Mouse (Mus musculus) thymus, adult 18-20 months (tissue): ENCODE measurements around the gene Styk1.

Source experiments
- DNase-seq, 2 experiments: peaks; one replicate each; pipeline ENCODE4 v3.0.0; 2022; ENCODE audit warnings: mixed read lengths in 2 of 2

The Styk1 gene

DNA sequence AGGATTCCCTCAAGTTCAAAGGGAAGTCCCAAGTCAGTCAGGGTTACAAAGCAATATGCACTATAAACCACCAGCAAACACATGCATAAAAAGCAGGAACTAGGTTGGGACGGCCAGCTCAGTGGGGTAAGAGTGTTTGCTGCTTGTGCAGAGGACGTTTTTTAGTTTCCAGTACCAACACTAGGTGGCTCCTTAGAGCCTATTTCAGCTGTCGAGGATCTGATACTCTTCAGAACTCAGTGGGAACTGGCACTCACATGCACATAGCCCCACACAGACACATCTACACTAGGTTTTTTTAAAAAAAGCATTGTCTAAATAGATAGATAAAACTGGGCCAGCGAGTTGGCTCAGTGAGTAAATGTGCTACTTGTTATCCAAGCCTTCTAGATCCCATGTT lies 13.7 kb upstream of the Styk1 start:
- DNase-seq: no peak

DNA sequence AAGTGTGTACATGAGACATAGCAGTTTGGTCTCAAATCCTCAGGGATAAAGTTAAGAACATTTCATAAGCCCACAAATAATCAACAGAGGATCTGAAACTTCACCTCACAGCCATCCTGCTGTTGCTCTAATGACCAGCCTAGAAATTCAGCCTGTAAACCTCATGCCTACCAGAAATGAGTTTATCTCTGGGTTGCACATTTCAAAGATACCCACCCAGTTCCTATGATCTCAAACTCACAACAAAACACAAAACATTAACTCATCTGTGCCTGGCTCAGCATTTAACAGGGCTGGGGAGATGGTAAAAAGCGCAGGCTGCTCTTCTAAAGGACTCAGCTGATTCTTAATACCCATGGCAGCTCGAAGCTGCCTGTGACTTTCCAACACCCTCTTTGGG lies 11.0 kb upstream of the Styk1 start:
- no peak for DNase-seq

DNA sequence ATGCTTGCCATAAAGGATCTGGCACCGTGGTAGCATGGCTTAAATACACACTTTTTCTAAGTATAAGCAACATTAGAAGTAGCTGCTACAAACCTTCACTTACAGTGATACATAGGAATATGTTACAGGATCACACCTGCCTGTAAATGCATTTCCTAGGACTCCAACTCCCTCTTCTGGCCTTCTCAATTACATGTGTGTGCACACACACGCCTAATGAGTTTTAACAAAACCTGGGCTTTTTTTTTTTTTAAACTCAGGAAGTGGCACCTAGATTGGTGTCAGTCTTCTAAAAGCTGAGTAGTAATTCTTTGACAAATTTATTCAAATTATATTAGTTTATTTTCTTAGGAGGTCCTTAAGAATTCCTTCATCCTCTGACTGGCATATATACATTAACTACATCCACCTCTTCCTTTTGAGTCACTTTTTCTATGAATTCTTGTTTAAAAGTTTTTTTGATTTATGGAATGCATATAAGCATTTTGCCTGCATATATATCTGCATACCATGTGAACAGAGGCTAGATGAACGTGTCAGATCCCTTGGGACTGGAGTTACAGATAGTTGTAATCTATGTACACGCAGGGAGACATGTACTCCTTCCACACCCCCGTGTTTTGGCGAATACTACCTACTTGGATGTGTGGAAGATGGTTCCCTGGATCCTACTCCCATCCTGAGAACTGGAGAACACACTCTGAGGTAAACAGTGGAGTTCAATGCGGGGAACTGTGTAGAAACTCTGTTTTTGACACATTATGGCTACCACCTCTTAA lies 9.8 kb upstream of the Styk1 start:
- DNase-seq: no peak

DNA sequence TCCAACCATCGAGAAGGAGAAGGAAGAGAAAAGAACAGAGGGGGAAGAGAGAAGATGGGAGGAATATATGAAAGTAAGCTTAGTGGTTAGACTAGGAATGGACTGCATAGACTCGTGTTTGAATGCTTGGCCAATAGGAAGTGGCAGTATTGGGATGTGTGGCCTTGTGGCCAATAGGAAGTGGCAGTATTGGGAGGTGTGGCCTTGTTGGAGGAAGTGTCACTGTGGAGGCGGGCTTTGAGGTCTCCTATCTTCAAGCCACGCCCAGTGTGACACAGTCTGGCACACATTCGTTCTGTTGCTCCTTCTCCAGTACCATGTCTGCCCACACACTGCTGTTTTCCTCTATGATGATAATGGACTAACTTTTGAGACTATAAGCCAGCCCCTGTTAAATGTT lies 7.3 kb upstream of the Styk1 start:
- DNase-seq: no peak

DNA sequence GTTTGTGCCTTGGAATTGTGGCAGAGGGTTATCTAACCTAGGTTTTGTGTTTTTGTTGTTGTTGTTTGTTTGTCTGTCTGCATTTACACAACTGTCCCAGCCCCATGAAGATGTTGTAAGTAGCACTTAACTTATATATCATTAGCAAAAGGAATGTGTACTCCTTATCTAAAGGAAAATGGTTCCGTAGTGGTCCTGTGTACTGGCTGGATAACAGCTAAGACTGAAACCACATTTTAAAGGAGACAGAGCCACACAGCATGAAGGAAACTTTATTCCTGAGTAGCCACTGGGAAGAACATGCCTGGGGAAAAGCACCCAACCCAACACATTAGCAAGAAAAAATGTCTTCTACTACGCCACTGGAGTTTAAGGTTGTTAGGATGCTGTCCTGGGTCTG lies 6.1 kb upstream of the Styk1 start:
- no peak for DNase-seq

DNA sequence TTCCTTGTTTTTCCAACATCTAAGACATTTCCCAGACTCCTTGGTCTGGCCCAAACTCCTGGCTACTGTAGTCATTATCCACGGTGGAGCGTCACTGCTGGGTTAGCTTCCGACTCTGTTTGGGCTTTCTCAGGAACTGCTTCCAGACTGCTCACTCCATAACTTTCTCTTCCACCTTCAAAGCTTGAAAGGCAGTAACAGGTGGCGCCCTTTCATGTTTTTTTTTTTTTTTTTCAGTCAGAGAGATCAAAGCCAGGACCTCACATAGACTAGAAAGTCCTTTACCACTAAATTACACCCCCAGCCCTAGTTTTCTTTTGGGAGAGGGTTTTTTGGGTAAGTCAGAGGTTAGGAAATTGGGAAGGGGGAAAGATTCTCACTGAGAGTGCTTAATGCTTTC lies 1.5 kb upstream of the Styk1 start:
- no peak for DNase-seq

DNA sequence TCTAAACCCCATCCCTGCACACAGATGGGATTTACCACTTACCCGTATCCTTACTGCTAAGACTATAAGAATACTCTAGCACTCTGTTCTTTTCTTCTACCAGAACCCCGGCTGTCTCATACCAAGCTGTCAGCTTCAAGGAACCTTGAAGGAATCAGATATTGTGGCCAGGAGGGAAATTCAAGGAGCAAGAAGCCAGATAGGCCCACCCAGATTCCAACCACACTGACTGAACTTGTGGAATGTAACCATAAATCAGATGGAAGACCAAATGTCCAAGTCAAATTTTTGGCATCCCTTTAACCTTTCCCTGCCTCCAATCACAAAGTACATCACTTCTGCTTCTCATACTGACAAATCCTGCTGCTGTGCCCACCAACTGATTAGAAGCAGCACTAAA lies 6.4 kb downstream of the Styk1 start:
- no peak for DNase-seq

DNA sequence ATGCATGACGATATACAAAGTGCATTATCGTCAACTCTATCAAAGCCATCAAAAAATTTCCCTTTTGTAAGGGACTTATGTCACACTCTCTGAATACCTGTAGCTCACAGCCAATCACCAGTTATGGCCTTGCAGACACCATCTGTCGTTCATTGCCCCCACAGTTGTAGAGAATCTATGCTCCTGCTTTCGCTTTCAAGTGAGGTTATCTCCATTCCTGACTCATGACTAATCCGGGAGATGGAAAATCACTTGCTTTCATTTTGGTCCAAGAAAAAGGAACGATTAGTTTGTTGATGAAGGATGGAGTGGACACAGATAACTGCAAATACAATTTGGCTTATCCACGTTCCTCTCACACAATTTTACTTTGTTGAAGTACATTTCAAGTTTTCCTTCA lies 9.1 kb downstream of the Styk1 start:
- no peak for DNase-seq

DNA sequence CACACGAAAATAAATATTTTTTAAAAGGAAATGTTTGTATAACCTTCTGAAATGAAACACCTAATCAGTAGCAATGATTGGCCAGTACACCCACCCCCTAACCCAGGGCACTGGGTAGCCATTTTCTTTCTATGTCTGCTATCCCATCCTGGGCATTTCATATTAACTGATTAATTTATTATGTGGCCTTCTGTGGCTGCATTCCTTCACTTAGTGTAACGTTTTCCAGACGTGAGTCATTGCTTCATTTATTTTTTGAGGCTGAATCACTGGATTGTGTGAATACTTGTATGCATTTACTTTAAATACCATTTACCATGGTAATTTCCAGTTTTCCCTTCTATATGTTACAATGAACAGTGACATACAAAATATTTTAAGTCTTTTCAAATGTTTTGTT lies 13.3 kb downstream of the Styk1 start:
- DNase-seq: no peak

DNA sequence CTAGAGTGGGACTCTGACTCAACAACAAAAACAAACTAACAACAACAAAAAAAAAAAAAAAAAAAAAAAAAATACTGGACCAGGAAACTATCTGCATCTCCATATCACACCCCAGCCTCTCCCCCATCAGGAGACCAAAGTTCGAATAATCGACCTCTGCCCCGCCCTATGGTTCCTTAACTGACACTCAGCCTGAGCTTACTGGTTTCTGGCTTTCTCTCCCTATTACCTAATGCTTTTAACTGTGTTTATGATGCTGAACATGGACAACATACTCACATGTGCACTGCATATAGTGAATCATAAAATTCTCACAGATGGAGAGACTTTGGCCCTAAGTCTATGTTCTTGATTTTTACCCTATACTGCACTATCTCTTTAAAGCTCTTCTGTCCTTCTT lies 14.1 kb downstream of the Styk1 start:
- no peak for DNase-seq

DNA sequence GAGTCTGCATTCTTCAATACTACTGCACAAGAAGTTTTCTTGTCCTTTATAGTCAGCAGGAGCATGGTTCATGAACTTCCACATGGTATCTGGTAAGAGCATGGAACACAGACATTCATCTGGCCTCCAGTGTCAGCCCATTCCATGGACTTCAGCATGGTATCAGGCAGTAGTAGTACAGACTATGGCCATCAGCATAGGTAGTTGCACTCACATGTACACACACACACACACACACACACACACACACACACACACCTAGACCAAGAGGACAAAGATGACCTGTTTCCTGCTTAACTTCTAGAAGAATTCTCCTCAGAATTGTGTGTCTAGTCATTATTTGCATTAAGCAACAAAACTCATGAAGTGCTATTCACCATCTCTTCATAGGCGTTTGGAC lies 14.6 kb downstream of the Styk1 start:
- no peak for DNase-seq

DNA sequence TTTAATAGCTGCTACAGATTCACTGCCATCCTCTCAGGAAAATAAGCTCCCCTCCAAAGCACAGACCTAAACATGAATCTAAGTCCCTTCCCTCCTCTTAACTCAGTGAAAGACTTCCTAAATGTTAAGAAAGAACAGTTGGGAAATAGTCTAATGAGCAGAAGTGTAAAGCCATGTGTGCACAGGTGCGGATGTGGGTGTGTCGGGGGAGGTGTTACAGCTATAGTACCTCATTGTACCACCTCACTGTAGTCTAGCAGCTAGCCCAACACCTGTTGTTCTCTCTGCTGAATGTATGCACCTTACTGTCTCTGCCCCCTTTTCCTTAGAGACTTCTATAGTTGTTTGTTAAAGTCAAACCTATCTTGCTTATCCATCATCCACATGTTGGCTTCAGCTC lies 26.3 kb downstream of the Styk1 start:
- DNase-seq: no peak

DNA sequence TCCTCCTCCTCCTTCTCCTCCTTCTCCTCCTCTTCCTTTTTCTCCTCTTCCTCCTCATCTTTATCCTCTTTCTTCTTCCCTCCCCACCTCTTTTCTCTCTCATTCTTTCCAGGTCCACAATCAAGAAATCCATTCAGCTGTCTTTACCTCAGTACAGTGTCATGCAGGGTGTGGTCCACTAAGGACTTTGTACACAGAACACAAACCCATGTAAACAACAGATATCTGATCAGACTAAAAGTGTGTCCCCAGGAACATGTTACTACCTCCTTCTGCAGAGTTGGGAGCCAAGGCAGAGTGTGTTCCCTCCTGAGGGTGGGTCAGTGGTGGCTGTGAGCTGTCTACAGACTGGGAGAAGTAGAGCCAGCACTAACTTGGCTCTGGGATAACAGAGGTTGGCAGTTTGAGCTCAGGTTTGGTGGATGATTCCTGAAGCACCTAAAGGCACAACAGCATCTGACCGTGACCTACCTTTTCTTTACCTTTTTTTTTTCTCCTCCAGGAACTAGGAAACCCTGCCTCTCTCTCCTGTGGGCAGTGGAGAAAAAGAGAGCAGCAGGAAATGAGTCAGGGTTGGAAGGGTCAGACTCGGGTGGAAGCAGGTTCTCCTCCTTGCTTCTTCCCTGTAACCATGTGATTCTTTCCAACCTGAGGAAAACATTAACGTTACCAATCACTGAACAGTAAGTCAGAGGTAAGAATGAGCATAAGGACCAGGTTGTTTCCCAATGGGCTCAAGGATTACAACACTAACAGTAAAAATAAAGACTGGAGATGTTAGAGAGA lies 31.4 kb downstream of the Styk1 start:
- no peak for DNase-seq

DNA sequence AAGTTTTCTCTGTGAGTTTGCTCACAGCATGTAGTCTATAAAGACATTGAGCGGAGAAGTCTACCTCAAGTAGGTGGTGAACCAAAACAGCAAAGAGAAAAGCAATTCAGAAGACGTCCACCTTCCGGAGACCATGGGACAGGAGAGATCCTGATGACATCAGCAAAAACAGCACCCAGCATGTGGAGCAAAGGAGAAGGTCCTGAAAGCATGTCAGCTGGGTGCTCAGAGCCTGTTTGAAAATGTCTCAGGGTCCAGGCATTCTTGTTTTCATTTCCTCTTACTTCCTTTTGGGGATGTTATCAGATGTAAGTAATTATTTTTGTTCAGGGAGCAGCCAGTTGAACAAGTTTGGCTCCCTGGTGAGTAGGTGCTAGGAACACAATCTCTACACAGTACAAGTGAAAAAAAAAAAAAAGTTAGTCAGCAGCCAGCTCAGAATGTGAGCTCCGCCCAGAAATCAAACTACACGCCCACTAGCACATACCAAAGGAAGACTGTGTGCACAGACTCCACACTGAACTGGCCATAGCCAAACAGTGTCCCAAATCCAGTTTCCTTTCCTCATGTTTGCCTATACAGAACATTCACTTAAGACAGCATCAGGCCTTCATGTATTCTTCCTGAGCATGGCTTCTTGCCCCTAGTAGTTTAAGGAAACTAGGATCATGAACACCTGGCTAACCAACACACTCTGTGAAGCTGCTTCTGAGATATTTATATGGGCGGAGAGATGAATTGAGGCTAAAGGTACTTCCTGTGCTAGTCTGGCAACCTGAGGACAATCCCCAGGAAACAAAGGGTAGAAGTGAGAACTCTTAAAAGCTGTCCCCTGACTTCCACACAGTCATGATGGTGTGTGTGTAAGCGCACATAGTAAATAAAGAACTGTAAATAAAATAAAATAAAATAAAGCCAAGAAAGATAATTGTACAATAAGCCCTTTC lies 37.0 kb downstream of the Styk1 start:
- no peak for DNase-seq

DNA sequence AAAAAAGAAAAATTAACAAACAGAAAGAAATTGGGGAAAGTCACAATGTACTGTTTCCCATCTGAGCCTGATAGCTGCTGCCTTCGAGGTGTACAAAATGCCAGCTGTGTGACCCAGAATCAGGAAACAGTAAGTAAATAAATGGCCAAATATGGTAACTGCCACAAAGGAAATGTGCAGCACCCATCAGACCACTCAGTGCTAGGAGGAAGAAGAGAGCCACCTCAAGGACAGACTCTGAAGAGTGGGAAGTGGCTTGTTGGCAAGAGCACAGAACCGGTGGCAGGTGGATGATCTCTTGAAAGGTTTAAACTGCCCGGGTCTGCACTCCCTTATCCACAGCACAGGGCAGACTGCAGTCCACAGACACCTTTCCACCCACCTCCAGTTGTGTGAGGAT lies 45.4 kb downstream of the Styk1 start:
- DNase-seq: no peak

DNA sequence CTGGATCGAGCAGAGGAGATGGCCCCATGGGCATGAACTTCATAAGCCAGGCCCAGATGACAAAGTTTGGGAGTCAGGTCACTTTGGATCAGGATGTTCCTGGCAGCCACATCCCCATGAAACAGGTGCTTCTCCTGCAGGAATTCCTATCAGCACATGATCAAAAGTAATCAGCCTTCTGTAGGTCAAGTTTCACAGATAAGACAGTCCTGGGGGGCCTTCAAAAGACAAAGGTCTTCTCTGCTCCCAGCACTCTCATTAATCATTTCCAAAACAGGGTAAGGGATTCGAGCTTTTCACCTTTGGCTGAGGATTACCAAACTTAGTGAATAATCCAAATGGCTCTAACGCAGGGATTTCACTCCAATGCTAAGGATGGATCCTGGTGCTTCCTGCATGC lies 48.6 kb downstream of the Styk1 start:
- DNase-seq: no peak

DNA sequence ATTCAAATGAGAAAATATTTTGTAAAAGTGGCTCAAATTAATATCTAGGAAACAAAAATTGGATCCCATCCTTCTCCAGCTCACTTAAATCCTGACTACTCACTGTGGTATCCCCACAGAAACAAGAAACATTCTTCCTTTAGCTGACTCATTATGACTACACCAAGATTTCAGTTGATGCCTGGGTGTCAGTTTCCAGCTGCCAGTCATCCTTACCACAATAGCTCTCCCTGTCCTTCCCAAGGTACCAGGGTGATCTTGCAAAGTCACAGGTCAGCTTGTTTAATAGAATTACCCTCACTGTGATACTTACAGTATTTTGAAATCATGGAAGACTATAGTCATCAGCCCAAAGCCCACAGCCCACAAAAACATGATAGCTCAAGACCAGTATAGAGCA lies 54.9 kb downstream of the Styk1 start:
- DNase-seq: no peak

DNA sequence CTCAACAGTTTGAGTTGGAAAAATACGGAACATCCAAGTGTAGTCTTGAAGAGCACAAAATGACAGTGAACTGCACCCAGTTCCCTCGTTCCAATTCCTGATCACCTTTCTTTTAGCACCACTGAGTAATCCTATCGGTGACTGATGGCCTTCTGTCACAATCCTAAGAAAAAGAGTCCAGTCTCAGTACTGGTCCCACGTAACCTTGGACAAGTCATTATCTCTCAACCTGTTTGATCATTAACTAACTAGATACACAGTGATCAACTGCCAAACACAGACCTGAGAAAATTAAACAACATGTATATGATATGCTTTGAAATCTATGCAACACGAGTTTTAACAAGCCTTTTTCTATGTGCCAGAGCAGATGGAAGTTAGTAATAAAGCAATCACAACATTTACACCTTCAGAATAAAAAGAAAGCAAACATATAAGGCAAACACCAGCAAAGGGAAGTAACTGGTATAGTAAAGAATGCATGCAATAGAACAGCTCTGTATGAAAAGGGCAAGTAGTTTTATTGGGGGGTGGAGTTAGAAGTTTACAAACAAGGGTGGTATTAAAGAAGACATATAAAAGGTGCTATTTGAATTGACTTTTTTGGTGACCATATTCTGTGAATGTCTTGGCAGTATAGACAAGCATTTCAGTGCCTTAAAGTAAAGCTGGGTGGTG lies 58.8 kb downstream of the Styk1 start:
- DNase-seq: no peak

DNA sequence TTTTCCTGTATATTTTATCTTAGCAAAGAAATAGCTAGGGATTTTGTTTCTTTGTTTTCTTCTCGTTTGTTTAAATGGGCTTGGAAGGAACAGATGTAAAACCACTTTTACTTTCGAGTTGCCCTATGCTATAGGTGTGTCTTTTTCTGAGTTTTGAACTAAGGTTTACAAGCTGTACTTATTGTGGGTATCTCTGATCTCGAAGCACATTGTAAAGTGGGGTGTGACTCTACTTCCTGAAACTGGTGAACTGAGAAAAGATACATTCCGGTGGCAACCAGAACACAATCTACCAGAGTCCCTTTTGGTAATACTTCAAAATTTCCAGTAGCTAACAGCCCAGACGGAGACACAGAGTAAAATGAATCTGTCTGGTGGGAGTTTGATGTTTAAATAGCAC lies 59.5 kb downstream of the Styk1 start:
- no peak for DNase-seq

DNA sequence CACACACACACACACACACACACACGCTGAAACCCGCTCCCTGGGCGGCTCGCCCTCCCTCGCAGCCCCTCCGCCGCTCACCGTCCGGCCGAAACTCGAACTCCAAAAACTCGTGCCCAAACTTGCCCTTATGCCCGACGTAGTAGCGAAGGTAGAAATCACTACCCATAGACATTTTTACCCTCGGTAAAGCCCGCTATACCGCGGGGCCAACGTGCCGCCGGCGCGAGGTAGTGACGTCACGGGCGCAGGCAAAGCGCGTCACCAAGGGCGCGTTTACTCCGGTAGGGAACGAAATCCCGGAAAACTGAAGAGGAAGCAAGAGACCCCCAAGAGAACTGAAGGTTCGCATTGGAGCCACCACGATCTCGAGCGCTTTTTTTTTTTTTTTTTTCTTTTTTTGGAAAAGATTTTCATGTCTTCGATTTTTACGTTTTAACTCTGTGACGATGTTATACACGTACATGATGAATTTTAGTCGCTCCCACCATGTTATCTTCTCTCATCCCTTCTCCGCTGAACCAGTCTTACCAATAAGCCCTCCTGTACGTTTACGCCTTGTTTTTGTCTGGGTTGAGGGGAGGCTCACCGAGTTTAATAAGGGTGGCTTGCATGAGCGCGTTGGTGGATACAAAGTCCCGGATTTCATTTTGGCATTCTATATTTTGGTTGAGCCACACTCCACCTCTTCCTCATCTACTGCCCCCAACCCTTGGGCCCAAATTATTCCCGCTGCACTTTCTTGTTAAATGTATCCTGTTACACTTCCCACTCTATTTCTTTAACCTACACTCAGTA lies 60.2 kb downstream of the Styk1 start, which contains the start of gene Magohb:
TSS of gene Magohb (minus strand) at position 254 of the 798 bp plus-strand sequence.
- DNase-seq: peak; percentile 62 to 69

DNA sequence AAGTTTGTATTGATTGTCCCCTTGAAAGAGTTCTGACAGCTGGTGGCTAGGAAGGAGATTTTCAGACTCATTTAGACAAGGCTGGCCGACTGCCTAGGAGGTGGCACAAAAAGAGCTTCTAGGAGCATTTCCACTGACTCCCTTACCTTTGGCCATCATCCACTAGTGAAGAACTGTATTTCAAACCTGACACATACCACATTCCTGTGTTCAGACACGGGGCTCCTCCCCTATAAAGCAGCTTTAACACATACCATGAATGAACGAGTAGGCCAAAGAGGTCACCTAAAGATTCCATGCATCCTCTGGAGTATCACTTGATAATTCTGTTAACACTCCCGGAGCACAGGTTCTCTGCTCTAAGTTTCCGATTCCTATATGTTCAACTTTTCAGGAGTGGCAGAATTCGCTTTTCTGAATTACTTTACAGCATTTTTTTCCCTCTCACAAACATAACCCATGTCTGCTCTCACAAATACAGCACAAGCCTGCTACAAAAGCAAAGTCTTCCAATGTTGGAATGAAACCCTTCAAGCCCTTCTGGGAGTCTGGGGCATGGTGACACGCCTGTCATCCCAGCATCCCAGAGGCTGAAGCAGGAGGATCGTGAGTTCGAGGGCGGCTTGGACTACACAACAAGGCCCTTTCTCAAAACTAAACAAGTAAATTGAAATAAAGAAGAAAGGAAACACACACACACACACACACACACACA lies 61.0 kb downstream of the Styk1 start:
- peak in 1 of 2 experiments; percentile 5 for DNase-seq
